ENCODE assay signal across 13 mouse cellular contexts in the genomic region with DNA sequence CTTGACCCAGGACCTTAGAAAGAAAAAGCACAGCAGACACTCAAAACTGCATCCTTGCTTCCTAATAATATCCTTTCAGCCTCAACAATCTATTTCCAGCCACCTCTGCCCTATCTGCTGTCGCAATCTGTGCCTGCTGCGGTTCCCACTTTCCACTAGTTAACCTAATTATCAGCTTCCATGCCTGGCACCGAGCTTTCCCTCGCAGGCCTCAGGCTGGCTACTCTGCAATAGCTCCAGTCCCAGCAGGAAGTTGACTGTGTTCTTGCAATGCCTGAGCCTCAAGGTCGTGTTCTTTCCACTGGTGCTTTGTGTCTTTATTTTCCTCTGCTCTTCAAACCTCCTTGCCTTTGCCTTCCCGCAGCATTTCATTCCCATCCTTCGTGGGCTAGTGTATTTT. TPM values are rescaled to one million over a fixed set of nuclear protein-coding genes. Genes with fewer than 3 reads are reported as not detected.
DNase-seq lines count a peak whose midpoint lies in the region; ATAC-seq and TF ChIP-seq lines count a peak whose summit lies in the region.
"Had no signal": no experiment of that assay in that cellular context is flagged by ENCODE, and none has a peak within 500 bp of the region (broad histone marks: within the 10 kb centered on the region; RNA-seq: fewer than 3 reads in every experiment).

No protein-coding gene starts in this region.

- intact Hi-C loops in heart, adult 2 months (cut with DNase I): loop anchor here (5.0 kb wide), 1 partner anchor 44 kb away; no protein-coding TSS in a partner anchor

- H3K9ac ChIP-seq in heart, adult 2 months (ENCODE audit: low read depth, low read length): no peak overlapping the region
- no peak overlapping the region for H3K9ac ChIP-seq in heart, embryonic 11.5 days (ENCODE audit: low read depth, low read length)
- H3K9ac ChIP-seq: embryonic facial prominence, embryonic 12.5 days; intestine, embryonic 15.5 days; limb, embryonic 12.5 days had no signal

- DNase-seq in heart, adult 2 months: peak in 1 of 2 experiments; percentile 45
- DNase-seq in adrenal gland, postnatal 10 days: peak; percentile 68
- peak; percentile 51 for DNase-seq in cerebellum, adult 9-10 months
- DNase-seq in kidney, postnatal 10 days: peak; percentile 22
- DNase-seq in layer of hippocampus, adult 2 months (ENCODE audit: low spot score in 2 of 2): no peak
- no peak for DNase-seq in lung, postnatal 4 days
- DNase-seq in natural killer cell, adult 2 months (ENCODE audit: low spot score in 2 of 2): no peak
- DNase-seq: right cerebral cortex, postnatal 14 days; thymus, adult 18-20 months had no signal

- TF ChIP-seq CTCF in heart, adult 2 months (IDR thresholded peaks at IDR 0.05): no peak
- TF ChIP-seq CTCF in layer of hippocampus, adult 2 months (conservative IDR thresholded peaks at IDR 0.05): no peak

- no peak overlapping the region for H3K4me2 ChIP-seq in heart, embryonic 11.5 days
- H3K4me2 ChIP-seq: embryonic facial prominence, embryonic 12.5 days; intestine, embryonic 15.5 days; limb, embryonic 12.5 days had no signal

- H3K4me1 ChIP-seq in heart, adult 2 months (ENCODE audit: control insufficient read depth, insufficient read depth, low read length): peaks cover 7% of the 10 kb centered on the region
- H3K4me1 ChIP-seq in heart, embryonic 11.5 days (ENCODE audit: control insufficient read depth, insufficient read depth, low read length): peaks cover 14% of the 10 kb centered on the region
- H3K4me1 ChIP-seq: embryonic facial prominence, embryonic 12.5 days; intestine, embryonic 15.5 days had no signal

- ATAC-seq in heart, embryonic 11.5 days (replicated peaks; ENCODE audit: insufficient number of reproducible peaks, low FRiP score, low TSS enrichment): no peak
- ATAC-seq: intestine, embryonic 15.5 days had no signal

- peaks cover 1% of the 10 kb centered on the region; the same call in 1 of the 2 replicates for H3K79me2 ChIP-seq in heart, adult 2 months (replicated peaks; ENCODE audit: control insufficient read depth, insufficient read depth, low read length)

- peak overlapping the region; percentile 54 for H3K27ac ChIP-seq in heart, adult 2 months
- H3K27ac ChIP-seq in heart, embryonic 11.5 days (ENCODE audit: low read depth, low read length): no peak overlapping the region
- no peak overlapping the region for H3K27ac ChIP-seq in layer of hippocampus, adult 2 months
- H3K27ac ChIP-seq: embryonic facial prominence, embryonic 12.5 days; intestine, embryonic 15.5 days; limb, embryonic 12.5 days had no signal

- no peaks in the 10 kb centered on the region for H3K9me3 ChIP-seq in heart, embryonic 11.5 days (replicated peaks; ENCODE audit: control insufficient read depth, low read length)
- H3K9me3 ChIP-seq: embryonic facial prominence, embryonic 12.5 days; intestine, embryonic 15.5 days; limb, embryonic 12.5 days had no signal

- H3K27me3 ChIP-seq in heart, adult 2 months (ENCODE audit: control insufficient read depth, insufficient read depth, low read length): no peaks in the 10 kb centered on the region
- H3K27me3 ChIP-seq in heart, embryonic 11.5 days (ENCODE audit: control insufficient read depth, insufficient read depth, low read length): no peaks in the 10 kb centered on the region
- H3K27me3 ChIP-seq: embryonic facial prominence, embryonic 12.5 days; intestine, embryonic 15.5 days; limb, embryonic 12.5 days had no signal

- WGBS in heart, adult 2 months: 41% methylated on average over 7 of the region's 7 CpGs
- 43% methylated on average over 7 of the region's 7 CpGs for WGBS in heart, embryonic 11.5 days (ENCODE audit: insufficient replicate concordance)

- no peak for TF ChIP-seq EP300 in heart, adult 2 months (IDR thresholded peaks at IDR 0.05; ENCODE audit: insufficient read depth, low read depth, low read length)

- no peak overlapping the region for H3K4me3 ChIP-seq in heart, adult 2 months
- no peak overlapping the region for H3K4me3 ChIP-seq in heart, embryonic 11.5 days (ENCODE audit: low read depth, low read length)
- no peak overlapping the region for H3K4me3 ChIP-seq in layer of hippocampus, adult 2 months
- H3K4me3 ChIP-seq: embryonic facial prominence, embryonic 12.5 days; intestine, embryonic 15.5 days; limb, embryonic 12.5 days had no signal

- no peaks in the 10 kb centered on the region; the same call in none of the 2 replicates for H3K36me3 ChIP-seq in heart, adult 2 months (ENCODE audit: control insufficient read depth, insufficient read depth, low read length)
- no peaks in the 10 kb centered on the region for H3K36me3 ChIP-seq in heart, embryonic 11.5 days (ENCODE audit: control insufficient read depth, insufficient read depth, low read length)
- H3K36me3 ChIP-seq: embryonic facial prominence, embryonic 12.5 days; intestine, embryonic 15.5 days; limb, embryonic 12.5 days had no signal

- no peak for TF ChIP-seq POLR2A in heart, adult 2 months (IDR thresholded peaks at IDR 0.05; ENCODE audit: insufficient read depth, low read depth, low read length)

RNA-seq across cellular contexts. Expression of gene Tbc1d4, which starts 22.9 kb away (rescaled TPM):
- 10 to 100 TPM; 84.1 to 90.6 TPM for total RNA-seq in heart, adult 2 months (2021)
- 33.2 and 56.4 TPM in 2 replicates for polyA plus RNA-seq in heart, adult 2 months (2012; rRNA removed)
- polyA plus RNA-seq in heart, embryonic 11.5 days (2014; fragmentation: Nextera tagmentation; extraction: Ambion mirVana): 15.0 and 16.3 TPM in 2 replicates
- 10 to 100 TPM; 26.2 to 61.3 TPM for total RNA-seq in adrenal gland, postnatal 10 days (2021)
- 10 to 100 TPM; 10.4 to 11.3 TPM for total RNA-seq in layer of hippocampus, adult 2 months (2021)

RNA-seq across cellular contexts. Expression of gene Commd6, which starts 54.4 kb away (rescaled TPM):
- total RNA-seq in heart, adult 2 months (2021): 10 to 100 TPM; 24.8 to 33.6 TPM
- polyA plus RNA-seq in heart, adult 2 months (2012; rRNA removed): 14.4 and 19.9 TPM in 2 replicates
- polyA plus RNA-seq in heart, embryonic 11.5 days (2014; fragmentation: Nextera tagmentation; extraction: Ambion mirVana): 81.7 and 91.3 TPM in 2 replicates
- 10 to 100 TPM; 62.2 to 69.4 TPM for total RNA-seq in adrenal gland, postnatal 10 days (2021)
- total RNA-seq in layer of hippocampus, adult 2 months (2021): 10 to 100 TPM; 53.4 to 56.3 TPM

Comparison
In these comparisons a context has a peak if more than half of its experiments do, and no peak if none do; other contexts are left out.
1. DNase-seq: peak in adrenal gland, postnatal 10 days (single experiment), cerebellum, adult 9-10 months (single experiment) and kidney, postnatal 10 days (single experiment); none in layer of hippocampus, adult 2 months (0 of 2), lung, postnatal 4 days (0 of 2) and natural killer cell, adult 2 months (0 of 2).